Mouse (Mus musculus): ENCODE results near the gene Ikzf1.

- TF ChIP-seq ZNF384 (IDR thresholded peaks at IDR 0.05; ENCODE audit: low read depth, low read length) (no peak), ZC3H11A (IDR thresholded peaks at IDR 0.05; ENCODE audit: borderline replicate concordance, low read depth, low read length) (no peak)
Observed at GRCm38 (mm10) chr11:11774384-11774783, 89.6 kb downstream of the Ikzf1 start.

All from ES-E14 (cell line).